Mouse (Mus musculus) megakaryocyte, embryonic 14.5 days (primary cell): Measurements from ENCODE around the gene Pih1d1.

ENCODE experiments used
- FLI1 ChIP-seq: IDR thresholded peaks from 2 replicates; pipeline ENCODE4 v1.6.1; 2012; ENCODE audit warnings: low read length, inconsistent platforms, mixed read lengths
- GATA1 ChIP-seq: IDR thresholded peaks from 3 replicates; pipeline ENCODE4 v1.6.1; 2012; ENCODE audit warnings: mixed read lengths, low read length, inconsistent platforms, borderline replicate concordance

GRCm38 (mm10) chr7:45185921-45186320, 31.8 kb downstream of the Pih1d1 start:
- TF ChIP-seq GATA1 (no peak), FLI1 (no peak)
